ENCODE assay signal across 17 mouse cellular contexts in genomic region chr8:123340071-123340470, GRCm38 (mm10). TPM values are rescaled to one million over a fixed set of nuclear protein-coding genes. Genes with fewer than 3 reads are reported as not detected.
DNase-seq lines count a peak whose midpoint lies in the region; ATAC-seq and TF ChIP-seq lines count a peak whose summit lies in the region.
"Had no signal": no experiment of that assay in that cellular context is flagged by ENCODE, and none has a peak within 500 bp of the region (broad histone marks: within the 10 kb centered on the region; RNA-seq: fewer than 3 reads in every experiment).

No protein-coding gene starts in this region.

- TF ChIP-seq EP300 in MEL (IDR thresholded peaks at IDR 0.05; ENCODE audit: low read depth in 1 of 2, low read length in 2 of 2) = no peak

- TF ChIP-seq POLR2A in MEL (IDR thresholded peaks at IDR 0.05; ENCODE audit: control insufficient read depth in 1 of 2, insufficient read depth in 1 of 2, low read depth in 1 of 2, low read length in 2 of 2, poor library complexity in 1 of 2) = no peak
- no peak for TF ChIP-seq POLR2A in small intestine, adult 2 months (IDR thresholded peaks at IDR 0.05; ENCODE audit: low read depth, low read length)

- WGBS in intestine, postnatal 0 days = 95% methylated on average over 4 of the region's 4 CpGs
- 92% methylated on average over 4 of the region's 4 CpGs for WGBS in intestine, embryonic 16.5 days
- WGBS in midbrain, postnatal 0 days = 98% methylated on average over 4 of the region's 4 CpGs
- WGBS in midbrain, embryonic 14.5 days = 99% methylated on average over 4 of the region's 4 CpGs
- WGBS in small intestine, adult 2 months = 97% methylated on average over 4 of the region's 4 CpGs

- H3K79me2 ChIP-seq in MEL (ENCODE audit: control insufficient read depth, insufficient read depth, low read length, poor library complexity) = no peaks in the 10 kb centered on the region

- no peak overlapping the region for H3K9ac ChIP-seq in intestine, postnatal 0 days (ENCODE audit: low read depth, low read length)
- no peak overlapping the region for H3K9ac ChIP-seq in intestine, embryonic 16.5 days (ENCODE audit: low read depth, low read length)
- no peak overlapping the region for H3K9ac ChIP-seq in midbrain, postnatal 0 days (replicated peaks; ENCODE audit: low read length, poor library complexity, severe bottlenecking)
- no peak overlapping the region for H3K9ac ChIP-seq in midbrain, embryonic 14.5 days (replicated peaks; ENCODE audit: low read length)
- no peak overlapping the region for H3K9ac ChIP-seq in MEL (ENCODE audit: control insufficient read depth, low read depth, low read length, poor library complexity, severe bottlenecking)
- H3K9ac ChIP-seq: limb, embryonic 12.5 days; neural tube, embryonic 15.5 days had no signal

- no peaks in the 10 kb centered on the region for H3K36me3 ChIP-seq in intestine, postnatal 0 days (ENCODE audit: control insufficient read depth, insufficient read depth)
- no peaks in the 10 kb centered on the region for H3K36me3 ChIP-seq in intestine, embryonic 16.5 days (ENCODE audit: control insufficient read depth, insufficient read depth, low read length)
- H3K36me3 ChIP-seq in midbrain, postnatal 0 days (ENCODE audit: insufficient read depth, low read length) = no peaks in the 10 kb centered on the region
- H3K36me3 ChIP-seq in midbrain, embryonic 14.5 days (ENCODE audit: control insufficient read depth, insufficient read depth, low read length) = 0 out of 2 replicates have a peak, but pooled peaks cover 10% of the 10 kb centered on the region
- no peaks in the 10 kb centered on the region; a peak in 1 of 4 replicates for H3K36me3 ChIP-seq in MEL (ENCODE audit: control insufficient read depth in 1 of 2, insufficient read depth in 2 of 2, low read length in 2 of 2)
- no peaks in the 10 kb centered on the region for H3K36me3 ChIP-seq in small intestine, adult 2 months (ENCODE audit: control insufficient read depth, insufficient read depth, low read length)
- H3K36me3 ChIP-seq: G1E; limb, embryonic 12.5 days had no signal

- peak; percentile 47 for TF ChIP-seq CTCF in intestine, postnatal 0 days (IDR thresholded peaks at IDR 0.05; ENCODE audit: low read depth)
- peak; percentile 47 for TF ChIP-seq CTCF in midbrain, postnatal 0 days (IDR thresholded peaks at IDR 0.05)
- peak; percentile 38 to 50 (median 40) for TF ChIP-seq CTCF in MEL (IDR thresholded peaks at IDR 0.05 in 2 of 3, conservative IDR thresholded peaks at IDR 0.05 in 1 of 3; ENCODE audit: control insufficient read depth in 1 of 3, insufficient read depth in 1 of 3, low read depth in 2 of 3, low read length in 3 of 3, poor library complexity in 1 of 3, severe bottlenecking in 1 of 3)
- TF ChIP-seq CTCF in small intestine, adult 2 months (IDR thresholded peaks at IDR 0.05; ENCODE audit: extremely low read depth, insufficient read length, insufficient replicate concordance, low read depth, low read length) = peak; percentile 34; the same call in 1 of the 2 replicates

- peak; percentile 14 for TF ChIP-seq RAD21 in MEL (IDR thresholded peaks at IDR 0.05; ENCODE audit: low read depth, low read length)

- H3K4me1 ChIP-seq in intestine, postnatal 0 days (replicated peaks; ENCODE audit: control insufficient read depth, insufficient read depth, low read length) = no peaks in the 10 kb centered on the region
- H3K4me1 ChIP-seq in intestine, embryonic 16.5 days (ENCODE audit: control insufficient read depth, insufficient read depth, low read length) = peaks cover 3% of the 10 kb centered on the region; the same call in 1 of the 2 replicates
- no peaks in the 10 kb centered on the region for H3K4me1 ChIP-seq in midbrain, postnatal 0 days (ENCODE audit: insufficient read depth, low read length)
- peaks cover 8% of the 10 kb centered on the region for H3K4me1 ChIP-seq in midbrain, embryonic 14.5 days (ENCODE audit: control insufficient read depth, insufficient read depth, low read length)
- H3K4me1 ChIP-seq in MEL (ENCODE audit: control insufficient read depth in 1 of 2, insufficient read depth in 2 of 2, low read length in 2 of 2) = no peaks in the 10 kb centered on the region
- peaks cover 36% of the 10 kb centered on the region for H3K4me1 ChIP-seq in small intestine, adult 2 months (ENCODE audit: control insufficient read depth, insufficient read depth, insufficient read length, low read length)
- H3K4me1 ChIP-seq: limb, embryonic 12.5 days had no signal

- H3K27me3 ChIP-seq in intestine, postnatal 0 days (replicated peaks; ENCODE audit: control insufficient read depth, insufficient read depth, low read length) = peaks cover 5% of the 10 kb centered on the region; the same call in 1 of the 2 replicates
- no peaks in the 10 kb centered on the region for H3K27me3 ChIP-seq in intestine, embryonic 16.5 days (replicated peaks; ENCODE audit: control insufficient read depth, insufficient read depth, low read length)
- H3K27me3 ChIP-seq in midbrain, postnatal 0 days (ENCODE audit: insufficient read depth, low read length) = no peaks in the 10 kb centered on the region
- H3K27me3 ChIP-seq in midbrain, embryonic 14.5 days (ENCODE audit: control insufficient read depth, insufficient read depth, low read length) = no peaks in the 10 kb centered on the region
- H3K27me3 ChIP-seq in MEL (ENCODE audit: control insufficient read depth in 1 of 2, insufficient read depth in 2 of 2, low read length in 2 of 2) = no peaks in the 10 kb centered on the region
- H3K27me3 ChIP-seq in small intestine, adult 2 months (ENCODE audit: control insufficient read depth, insufficient read depth, low read length) = no peaks in the 10 kb centered on the region
- H3K27me3 ChIP-seq: neural tube, embryonic 15.5 days had no signal

- no peak for ATAC-seq in intestine, postnatal 0 days
- ATAC-seq in intestine, embryonic 16.5 days = no peak
- ATAC-seq in midbrain, postnatal 0 days (ENCODE audit: low FRiP score) = no peak
- no peak for ATAC-seq in midbrain, embryonic 14.5 days (ENCODE audit: low FRiP score, low TSS enrichment)
- ATAC-seq: midbrain, embryonic 16.5 days had no signal

- no peak overlapping the region for H3K4me3 ChIP-seq in intestine, postnatal 0 days (ENCODE audit: low read depth, low read length)
- no peak overlapping the region for H3K4me3 ChIP-seq in intestine, embryonic 16.5 days (ENCODE audit: low read length)
- no peak overlapping the region for H3K4me3 ChIP-seq in midbrain, postnatal 0 days (ENCODE audit: low read depth, low read length)
- H3K4me3 ChIP-seq in midbrain, embryonic 14.5 days (replicated peaks; ENCODE audit: low read depth, low read length) = no peak overlapping the region
- no peak overlapping the region for H3K4me3 ChIP-seq in MEL (ENCODE audit: control insufficient read depth in 1 of 2, insufficient read depth in 1 of 2, low read depth in 2 of 2, low read length in 2 of 2)
- H3K4me3 ChIP-seq in small intestine, adult 2 months (ENCODE audit: low read depth, low read length) = no peak overlapping the region
- H3K4me3 ChIP-seq: limb, embryonic 12.5 days; neural tube, embryonic 15.5 days had no signal

- H3K9me3 ChIP-seq in intestine, postnatal 0 days (ENCODE audit: control insufficient read depth) = no peaks in the 10 kb centered on the region
- 0 out of 2 replicates have a peak, but pooled peaks cover 2% of the 10 kb centered on the region for H3K9me3 ChIP-seq in intestine, embryonic 16.5 days (ENCODE audit: control insufficient read depth, low read length)
- no peaks in the 10 kb centered on the region for H3K9me3 ChIP-seq in midbrain, postnatal 0 days (ENCODE audit: low read length)
- H3K9me3 ChIP-seq in midbrain, embryonic 14.5 days (ENCODE audit: control insufficient read depth, low read length) = no peaks in the 10 kb centered on the region
- H3K9me3 ChIP-seq in MEL (replicated peaks; ENCODE audit: insufficient read depth, low read length) = no peaks in the 10 kb centered on the region
- H3K9me3 ChIP-seq: G1E; limb, embryonic 12.5 days; neural tube, embryonic 15.5 days had no signal

- no peak overlapping the region for H3K4me2 ChIP-seq in intestine, postnatal 0 days (replicated peaks; ENCODE audit: low read depth)
- H3K4me2 ChIP-seq in intestine, embryonic 16.5 days (ENCODE audit: low read depth, low read length) = no peak overlapping the region
- no peak overlapping the region for H3K4me2 ChIP-seq in midbrain, postnatal 0 days (ENCODE audit: low read depth, low read length, poor library complexity, severe bottlenecking)
- no peak overlapping the region for H3K4me2 ChIP-seq in midbrain, embryonic 14.5 days (ENCODE audit: low read length)
- H3K4me2 ChIP-seq: limb, embryonic 12.5 days; neural tube, embryonic 15.5 days had no signal

- DNase-seq in midbrain, postnatal 0 days (ENCODE audit: low spot score) = no peak
- no peak for DNase-seq in midbrain, embryonic 14.5 days
- peak; percentile 81 for DNase-seq in MEL (ENCODE audit: low read depth, low spot score)
- DNase-seq in layer of hippocampus, adult 11-12 months (ENCODE audit: low spot score) = no peak
- DNase-seq in retina, embryonic 14.5 days (ENCODE audit: low spot score) = no peak
- DNase-seq: cerebellum, adult 9-10 months; kidney, adult 11 months; lung, postnatal 4 days; right cerebral cortex, adult 18-20 months had no signal

- no peak overlapping the region for H3K27ac ChIP-seq in intestine, postnatal 0 days (ENCODE audit: low read depth, low read length)
- no peak overlapping the region for H3K27ac ChIP-seq in intestine, embryonic 16.5 days (ENCODE audit: low read length)
- H3K27ac ChIP-seq in midbrain, postnatal 0 days (ENCODE audit: low read depth, low read length) = no peak overlapping the region
- no peak overlapping the region for H3K27ac ChIP-seq in midbrain, embryonic 14.5 days (replicated peaks; ENCODE audit: low read depth, low read length)
- no peak overlapping the region for H3K27ac ChIP-seq in MEL (ENCODE audit: control insufficient read depth, low read depth, low read length)
- no peak overlapping the region for H3K27ac ChIP-seq in small intestine, adult 2 months (ENCODE audit: insufficient read depth, low read depth, low read length)
- H3K27ac ChIP-seq: limb, embryonic 12.5 days; neural tube, embryonic 15.5 days had no signal

RNA-seq across cellular contexts. Expression of gene Spire2, which starts 7.6 kb away (rescaled TPM):
- polyA plus RNA-seq in intestine, postnatal 0 days (2015; fragmentation: Nextera tagmentation; extraction: Ambion mirVana) = 1.8 and 2.5 TPM in 2 replicates
- polyA plus RNA-seq in intestine, embryonic 16.5 days (2015; fragmentation: Nextera tagmentation; extraction: Ambion mirVana) = 0.89 and 2.0 TPM in 2 replicates
- 35.7 and 44.1 TPM in 2 replicates for total RNA-seq in midbrain, postnatal 0 days (2014; rRNA removed)
- 28.0 and 28.2 TPM in 2 replicates for polyA plus RNA-seq in midbrain, postnatal 0 days (2015; fragmentation: Nextera tagmentation; extraction: Ambion mirVana)
- 32.8 and 36.0 TPM in 2 replicates for polyA plus RNA-seq in midbrain, embryonic 14.5 days (2014; fragmentation: Nextera tagmentation; extraction: Ambion mirVana)
- total RNA-seq in MEL (2012; rRNA removed) = 1.1 and 2.8 TPM in 2 replicates
- 1 to 10 TPM in 1 of 2 experiments, not detected in 1; 5.4 TPM for polyA plus RNA-seq in MEL (2012; ENCODE audit: insufficient read depth in 1 of 2, insufficient read length in 2 of 2, low read depth in 1 of 2, low replicate concordance in 2 of 2, missing spikeins in 1 of 2)
- polyA plus RNA-seq in small intestine, adult 2 months (2012; rRNA removed) = 20.9 and 56.2 TPM in 2 replicates
- total RNA-seq: granulocyte monocyte progenitor cell, adult 5-6 weeks had no signal

RNA-seq across cellular contexts. Expression of gene Fanca, which starts 21.7 kb away (rescaled TPM):
- polyA plus RNA-seq in intestine, postnatal 0 days (2015; fragmentation: Nextera tagmentation; extraction: Ambion mirVana) = 5.3 and 7.8 TPM in 2 replicates
- 15.8 and 20.2 TPM in 2 replicates for polyA plus RNA-seq in intestine, embryonic 16.5 days (2015; fragmentation: Nextera tagmentation; extraction: Ambion mirVana)
- 4.2 and 17.6 TPM in 2 replicates for total RNA-seq in midbrain, postnatal 0 days (2014; rRNA removed)
- polyA plus RNA-seq in midbrain, postnatal 0 days (2015; fragmentation: Nextera tagmentation; extraction: Ambion mirVana) = 3.0 and 3.3 TPM in 2 replicates
- polyA plus RNA-seq in midbrain, embryonic 14.5 days (2014; fragmentation: Nextera tagmentation; extraction: Ambion mirVana) = 8.0 and 9.2 TPM in 2 replicates
- total RNA-seq in MEL (2012; rRNA removed) = 22.9 and 32.2 TPM in 2 replicates
- polyA plus RNA-seq in MEL (2012; ENCODE audit: insufficient read depth in 1 of 2, insufficient read length in 2 of 2, low read depth in 1 of 2, low replicate concordance in 2 of 2, missing spikeins in 1 of 2) = 10 to 100 TPM in 1 of 2 experiments, not detected in 1; 75.9 TPM
- 10.9 and 14.1 TPM in 2 replicates for polyA plus RNA-seq in small intestine, adult 2 months (2012; rRNA removed)

RNA-seq across cellular contexts. Expression of gene Tcf25, which starts 33.5 kb away (rescaled TPM):
- 147 and 178 TPM in 2 replicates for polyA plus RNA-seq in intestine, postnatal 0 days (2015; fragmentation: Nextera tagmentation; extraction: Ambion mirVana)
- 155 and 161 TPM in 2 replicates for polyA plus RNA-seq in intestine, embryonic 16.5 days (2015; fragmentation: Nextera tagmentation; extraction: Ambion mirVana)
- total RNA-seq in midbrain, postnatal 0 days (2014; rRNA removed) = 538 and 541 TPM in 2 replicates
- 413 and 416 TPM in 2 replicates for polyA plus RNA-seq in midbrain, postnatal 0 days (2015; fragmentation: Nextera tagmentation; extraction: Ambion mirVana)
- 254 and 294 TPM in 2 replicates for polyA plus RNA-seq in midbrain, embryonic 14.5 days (2014; fragmentation: Nextera tagmentation; extraction: Ambion mirVana)
- 107 TPM in 2 replicates for total RNA-seq in MEL (2012; rRNA removed)
- polyA plus RNA-seq in MEL (2012; ENCODE audit: insufficient read depth in 1 of 2, insufficient read length in 2 of 2, low read depth in 1 of 2, low replicate concordance in 2 of 2, missing spikeins in 1 of 2) = 100 to 1,000 TPM in 1 of 2 experiments, not detected in 1; 327 TPM
- polyA plus RNA-seq in small intestine, adult 2 months (2012; rRNA removed) = 82.6 and 128 TPM in 2 replicates
